Mouse (Mus musculus) urinary bladder, adult 18-20 months (tissue): ENCODE data around the gene Cyp2t4.
A peak's percentile ranks its signal among the peaks of the same experiment; 100 is the strongest.

Experiments used
- DNase-seq, 2 experiments: peaks; one replicate each; pipeline ENCODE4 v3.0.0; 2022; ENCODE audit warnings: low spot score in 2 of 2, mixed read lengths in 2 of 2

Cyp2t4 gene

GRCm38 (mm10) chr7:27161744-27162143 is 8.2 kb downstream of the Cyp2t4 start:
- DNase-seq, result no peak

DNA sequence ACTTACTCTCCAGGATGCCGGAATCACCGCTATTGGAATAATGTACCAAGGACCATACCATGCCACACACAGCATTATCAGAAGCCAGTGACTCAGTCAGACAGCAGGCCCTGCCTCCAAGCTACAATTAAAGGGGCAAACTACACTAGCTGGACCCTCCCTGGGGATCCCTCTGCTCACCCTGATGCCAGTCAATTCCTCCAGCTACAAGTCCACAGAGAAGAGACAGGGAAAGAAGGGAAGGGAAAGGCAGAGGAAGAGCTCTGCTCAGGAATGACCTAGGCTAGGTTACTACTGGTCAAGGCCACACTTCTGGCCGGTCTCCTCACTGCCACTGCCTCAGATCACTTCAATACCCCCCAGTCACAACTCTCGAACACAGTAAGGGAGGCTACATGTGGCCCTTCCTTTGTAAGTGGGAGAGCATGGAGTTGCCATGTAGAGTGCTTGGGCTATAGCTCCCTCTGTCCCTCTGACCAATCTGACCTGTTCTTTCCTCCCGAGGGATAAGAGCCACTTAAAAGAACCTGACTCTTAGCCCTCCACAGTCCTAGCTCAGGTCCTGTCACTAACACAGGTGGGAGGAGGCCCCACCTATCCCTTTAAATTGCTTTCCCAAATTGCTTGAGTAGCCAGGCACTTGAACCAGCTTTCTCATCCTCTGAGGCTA is 9.4 kb downstream of the Cyp2t4 start:
- DNase-seq, result no peak

GRCm38 (mm10) chr7:27163450-27163805 is 9.9 kb downstream of the Cyp2t4 start:
- DNase-seq, result no peak

DNA sequence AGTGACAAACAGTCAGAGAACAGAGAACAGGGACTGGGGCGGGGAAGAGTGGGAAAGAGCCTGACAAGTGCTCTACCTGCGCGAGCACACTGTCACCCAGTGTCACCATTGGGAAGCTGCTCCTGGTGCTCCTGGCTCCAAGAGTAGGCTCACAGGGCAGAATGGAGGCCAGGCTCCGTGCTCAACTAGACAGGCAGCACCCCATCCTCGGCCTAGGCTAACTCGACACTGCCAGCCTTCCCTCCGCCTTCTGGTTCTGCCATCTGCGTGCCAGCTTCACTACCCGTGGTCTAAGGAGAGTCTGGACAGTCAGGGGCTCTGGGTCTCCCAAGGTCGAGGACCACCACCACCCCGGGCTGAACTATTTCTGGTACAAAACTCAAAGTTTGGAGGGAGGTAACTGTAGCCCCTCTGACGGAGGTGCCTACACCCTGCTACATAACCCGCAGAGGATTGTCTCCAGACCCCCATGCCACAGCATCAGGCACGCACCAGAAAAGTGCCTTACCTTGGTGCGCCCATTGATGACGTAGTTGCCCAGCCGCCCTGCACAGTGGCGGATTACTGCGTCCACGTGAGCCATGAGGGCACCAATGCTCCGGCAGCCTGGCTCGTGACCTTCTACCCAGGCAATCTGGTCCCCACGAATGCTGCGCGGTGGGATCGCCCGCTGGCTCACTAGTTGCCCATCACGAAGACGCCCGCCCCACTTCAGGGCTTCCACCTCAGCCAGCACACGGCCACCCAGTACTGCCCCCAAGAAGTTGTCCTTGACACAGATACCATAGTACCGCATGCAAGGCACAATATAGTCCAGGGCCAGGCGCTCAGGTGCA is 10.8 kb downstream of the Cyp2t4 start:
- no peak for DNase-seq

DNA sequence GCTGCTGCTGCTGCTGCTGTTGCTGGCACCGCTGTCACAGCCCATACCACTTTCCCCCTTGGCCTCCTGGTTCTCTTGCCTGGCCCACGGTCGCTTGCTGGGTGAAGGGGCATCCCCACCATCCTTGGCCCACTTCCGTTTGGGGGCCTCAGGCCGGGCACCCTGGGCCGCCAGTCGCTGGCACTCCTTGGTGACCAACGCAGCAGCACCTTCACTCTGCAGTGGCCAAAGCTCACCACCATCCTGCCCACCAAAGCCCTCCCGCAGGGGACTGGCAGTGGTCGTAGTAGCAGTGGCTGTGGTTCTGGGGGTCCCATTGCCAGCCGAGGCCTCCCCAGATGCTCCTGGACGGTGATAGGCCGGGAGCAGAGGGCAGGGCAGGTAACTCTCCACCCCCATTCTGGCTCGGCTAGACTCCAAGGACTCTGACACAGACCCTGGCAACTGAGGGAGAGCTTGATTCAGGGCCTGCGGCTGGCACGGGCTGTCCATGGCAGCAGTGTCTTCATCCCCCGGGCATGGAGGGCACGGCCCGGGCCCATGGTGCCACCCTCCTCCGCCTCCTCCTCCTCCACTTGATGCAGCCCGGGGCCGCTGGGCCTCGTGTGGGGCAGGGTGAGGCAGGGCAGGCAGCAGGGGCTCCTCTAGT is 11.6 kb downstream of the Cyp2t4 start:
- no peak for DNase-seq

- no peak for DNase-seq
Observed at GRCm38 (mm10) chr7:27165696-27166095, 12.2 kb downstream of the Cyp2t4 start.

DNA sequence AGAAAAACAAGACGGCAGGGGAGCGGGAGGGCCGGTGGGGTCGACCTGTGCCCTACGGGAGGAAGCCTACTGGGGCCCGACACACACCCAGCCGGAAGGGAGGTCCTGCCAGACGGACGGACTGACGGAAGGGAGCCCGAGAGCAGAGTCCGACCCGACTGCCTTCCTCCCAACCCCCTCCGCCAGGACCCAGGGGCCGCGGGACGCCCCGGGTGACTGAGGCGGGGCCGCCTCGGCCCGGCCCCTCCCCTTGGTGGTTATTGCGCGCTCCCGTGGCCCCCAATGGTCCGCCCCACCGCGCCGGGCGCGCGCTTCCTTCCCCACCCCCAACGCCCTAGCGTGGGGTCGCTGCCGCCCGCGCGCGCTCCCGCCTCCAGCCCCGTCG is 12.7 kb downstream of the Cyp2t4 start:
- DNase-seq, result peak; percentile 77 to 80

DNA sequence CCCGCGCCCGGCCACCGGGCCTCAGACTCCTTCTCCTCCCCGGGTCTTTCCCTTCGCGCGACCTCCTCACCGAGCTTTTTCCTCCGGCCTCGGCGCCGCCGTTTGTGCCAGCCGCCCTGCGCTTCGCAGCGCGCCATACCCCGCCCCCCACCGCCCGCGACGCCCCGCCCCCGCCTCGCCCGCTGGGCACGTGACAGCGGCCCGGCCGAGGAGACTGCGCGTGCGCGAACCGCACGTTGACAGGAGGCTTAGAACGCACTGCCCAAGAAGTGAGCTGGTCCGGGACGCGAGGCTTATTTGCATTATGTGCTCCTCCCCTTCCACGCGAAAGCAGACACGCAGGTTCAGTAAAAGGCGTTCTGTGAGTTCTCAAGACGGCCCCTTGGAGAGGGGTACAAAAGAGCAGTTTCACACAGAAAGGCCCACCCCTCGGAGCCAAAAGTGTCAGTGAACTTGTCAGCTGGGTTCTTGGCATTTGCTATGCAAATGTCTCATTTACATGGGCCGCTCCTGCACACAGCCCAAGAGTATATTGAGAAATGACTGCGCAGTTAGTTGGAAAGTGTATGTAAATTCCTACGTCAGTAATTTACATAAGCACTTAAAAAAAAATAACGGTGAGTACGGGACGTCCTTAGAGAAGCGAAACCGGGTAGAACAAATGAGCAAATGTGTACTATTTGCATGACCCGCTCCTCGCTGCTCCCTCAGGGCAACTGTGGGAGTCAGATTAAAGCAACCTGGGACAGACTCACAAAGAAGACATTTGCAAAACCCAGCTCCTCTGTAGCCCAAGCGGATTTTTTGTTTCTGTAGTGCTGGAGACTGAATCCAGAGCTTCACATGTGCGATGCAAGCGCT is 13.3 kb downstream of the Cyp2t4 start, which contains the start of gene Egln2:
TSS of gene Egln2 (minus strand) at position 189 of the 861 bp plus-strand sequence.
- DNase-seq, result peak; percentile 88 to 92

- DNase-seq, result no peak
Observed at GRCm38 (mm10) chr7:27167475-27168094, 14.1 kb downstream of the Cyp2t4 start.

DNA sequence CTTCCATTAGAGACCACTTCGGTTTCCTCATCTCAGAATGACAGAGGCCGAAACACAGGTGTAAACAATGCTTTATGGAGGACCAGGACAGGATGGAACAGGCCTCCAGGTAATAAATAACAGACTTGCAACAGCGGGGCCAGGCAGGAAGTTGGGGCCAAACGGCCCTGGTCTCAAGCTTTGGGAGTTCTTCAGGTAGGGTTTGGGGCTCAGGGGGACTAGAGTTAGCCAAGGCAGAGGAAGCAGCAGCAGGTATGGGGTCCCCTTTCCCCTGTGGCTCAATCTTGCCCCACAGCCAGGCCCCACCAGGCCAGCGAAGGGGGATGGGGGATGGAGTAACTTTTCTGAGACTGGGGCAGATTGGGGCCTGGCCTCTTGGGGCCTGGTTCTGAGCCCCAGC is 14.9 kb downstream of the Cyp2t4 start:
- DNase-seq, result no peak

DNA sequence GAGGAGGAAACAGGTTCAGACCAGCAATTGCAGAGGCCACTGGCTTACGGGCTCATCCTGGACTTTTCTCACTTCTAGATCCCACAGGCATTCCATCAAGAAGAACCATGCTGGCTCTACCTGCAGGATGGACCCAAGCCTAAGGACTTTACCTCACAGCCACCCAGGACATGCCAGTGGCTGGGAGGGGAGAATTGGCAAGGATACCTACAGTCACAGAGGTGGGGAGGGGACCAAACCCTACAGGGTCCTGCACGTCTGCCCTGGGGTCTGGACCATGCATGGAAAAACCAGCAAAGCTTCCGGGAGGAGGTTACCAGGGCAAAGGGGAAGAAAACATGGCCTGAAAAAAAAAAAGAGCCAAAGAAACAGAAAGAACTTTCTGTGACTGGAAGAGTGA is 17.5 kb downstream of the Cyp2t4 start:
- DNase-seq, result no peak

DNA sequence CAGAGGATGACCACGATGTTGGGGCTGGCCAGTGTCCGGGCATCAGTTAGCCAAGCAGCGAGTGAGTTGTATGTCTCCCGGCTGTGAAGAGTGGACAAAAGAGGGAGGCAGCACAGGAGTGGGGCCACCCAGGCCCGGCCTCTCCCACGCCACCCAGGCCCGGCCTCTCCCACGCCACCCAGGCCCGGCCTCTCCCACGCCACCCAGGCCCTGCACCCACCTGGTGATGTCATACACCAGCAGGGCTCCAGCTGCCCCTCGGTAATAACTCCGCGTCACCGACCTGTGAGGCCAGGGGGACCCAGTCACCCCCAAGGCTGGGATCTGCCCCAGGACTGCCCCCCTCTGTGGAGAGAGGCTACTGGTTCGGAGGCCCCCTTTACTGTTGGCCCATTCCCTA is 21.0 kb downstream of the Cyp2t4 start:
- no peak for DNase-seq

- no peak for DNase-seq
Observed at GRCm38 (mm10) chr7:27174896-27175295, 21.4 kb downstream of the Cyp2t4 start.

GRCm38 (mm10) chr7:27177942-27178323 is 24.4 kb downstream of the Cyp2t4 start:
- DNase-seq, result no peak

DNA sequence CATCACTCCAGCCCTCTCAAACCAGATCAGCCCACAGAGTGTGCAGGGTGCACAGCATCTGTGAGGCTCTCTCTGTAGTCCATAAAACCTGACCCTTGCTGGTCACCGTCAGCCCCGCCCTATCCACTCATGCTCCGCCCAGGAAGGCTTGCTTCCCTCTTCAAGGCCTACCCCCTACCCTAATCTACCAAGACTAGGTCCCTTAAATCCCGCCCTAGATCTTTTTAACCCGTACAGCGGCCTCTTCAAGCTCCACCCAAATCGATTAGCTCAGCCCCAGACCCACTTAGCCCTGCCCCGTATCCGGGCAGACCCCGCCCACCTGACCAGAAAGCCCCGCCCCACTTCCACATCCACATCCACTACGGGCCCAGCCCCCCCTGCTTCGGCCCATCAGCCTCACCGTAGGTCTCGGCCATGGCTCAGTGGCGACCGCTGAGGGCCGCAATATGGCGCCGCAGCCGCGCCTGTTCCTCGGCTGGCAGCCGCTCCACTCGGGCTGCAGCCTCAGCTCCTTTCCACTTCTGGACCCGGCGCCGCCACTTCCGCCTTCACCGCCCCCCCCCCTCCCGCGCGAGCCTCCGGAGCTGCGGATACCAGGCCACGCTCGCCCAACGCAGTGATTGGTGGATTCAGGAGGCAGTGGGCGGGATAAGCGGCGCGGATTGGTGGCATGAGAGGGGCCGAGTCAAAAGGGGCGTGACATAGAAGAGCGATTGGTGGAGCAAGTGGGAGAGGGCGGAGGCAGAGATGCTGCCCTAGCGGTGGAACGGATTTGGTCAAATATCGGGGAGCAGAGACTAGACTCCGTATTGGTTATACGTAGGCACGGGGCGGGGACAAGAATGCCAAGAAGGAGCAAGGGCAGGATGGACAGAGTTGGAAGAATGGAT is 25.1 kb downstream of the Cyp2t4 start, which contains the start of gene Rab4b:
TSS of gene Rab4b (minus strand) at position 573 of the 893 bp plus-strand sequence.
- DNase-seq, result peak; percentile 96 to 99

- no peak for DNase-seq
Observed at GRCm38 (mm10) chr7:27179217-27179918, 25.9 kb downstream of the Cyp2t4 start.

GRCm38 (mm10) chr7:27180036-27180435 is 26.5 kb downstream of the Cyp2t4 start:
- DNase-seq, result no peak

DNA sequence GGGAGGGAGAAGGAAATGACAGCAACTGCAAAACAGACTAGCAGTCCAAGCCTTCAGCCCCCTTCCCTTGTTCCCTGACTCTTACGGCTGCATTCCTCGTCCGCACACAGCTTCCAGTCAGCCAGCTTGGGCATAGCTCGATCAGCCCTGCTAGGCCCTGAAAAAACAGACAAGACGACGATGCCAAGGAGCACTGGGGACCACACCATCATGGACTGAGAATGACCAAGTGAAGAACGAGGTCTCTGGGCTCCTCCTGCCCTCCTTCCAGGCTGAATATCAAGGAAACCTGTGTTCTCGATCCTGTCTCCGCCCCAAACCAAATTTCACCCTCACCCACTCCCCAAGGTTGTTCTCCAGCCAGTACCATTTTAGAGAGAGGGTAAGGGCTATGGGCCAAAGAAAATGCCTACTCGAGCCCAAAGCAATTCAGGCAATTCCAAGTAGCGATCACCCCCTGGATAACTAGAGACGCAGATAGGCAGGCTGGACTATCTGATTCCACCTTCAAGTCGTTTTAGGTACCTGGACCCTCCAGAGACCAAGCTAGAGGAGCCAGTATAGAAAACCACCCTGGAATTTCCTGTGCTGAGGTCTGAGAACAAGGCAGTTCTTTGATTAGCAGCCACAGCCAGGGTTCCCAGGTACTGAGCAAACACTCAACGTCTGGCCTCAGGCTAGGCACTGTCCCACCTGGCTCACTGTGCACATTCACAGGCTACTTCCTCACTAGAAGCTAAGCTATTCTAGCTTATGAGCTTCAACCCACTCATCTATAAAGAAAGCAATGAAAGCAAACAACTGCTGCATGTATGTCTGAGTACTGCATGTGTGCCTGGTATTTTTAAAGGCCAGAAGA is 27.6 kb downstream of the Cyp2t4 start, which contains the start of the genes Gm21983 and Mia:
TSS of gene Gm21983 (minus strand) at position 250 of the 859 bp plus-strand sequence.
TSS of gene Mia (minus strand) at position 321 of the 859 bp plus-strand sequence.
- no peak for DNase-seq
